Mouse (Mus musculus): ENCODE measurements around the gene Scg3.
"Not testable (repeated sequence)": the region's sequence is repeated elsewhere in the genome, so short reads cannot be mapped to it uniquely, and the experiment has no call there.

Scg3 gene

DNA sequence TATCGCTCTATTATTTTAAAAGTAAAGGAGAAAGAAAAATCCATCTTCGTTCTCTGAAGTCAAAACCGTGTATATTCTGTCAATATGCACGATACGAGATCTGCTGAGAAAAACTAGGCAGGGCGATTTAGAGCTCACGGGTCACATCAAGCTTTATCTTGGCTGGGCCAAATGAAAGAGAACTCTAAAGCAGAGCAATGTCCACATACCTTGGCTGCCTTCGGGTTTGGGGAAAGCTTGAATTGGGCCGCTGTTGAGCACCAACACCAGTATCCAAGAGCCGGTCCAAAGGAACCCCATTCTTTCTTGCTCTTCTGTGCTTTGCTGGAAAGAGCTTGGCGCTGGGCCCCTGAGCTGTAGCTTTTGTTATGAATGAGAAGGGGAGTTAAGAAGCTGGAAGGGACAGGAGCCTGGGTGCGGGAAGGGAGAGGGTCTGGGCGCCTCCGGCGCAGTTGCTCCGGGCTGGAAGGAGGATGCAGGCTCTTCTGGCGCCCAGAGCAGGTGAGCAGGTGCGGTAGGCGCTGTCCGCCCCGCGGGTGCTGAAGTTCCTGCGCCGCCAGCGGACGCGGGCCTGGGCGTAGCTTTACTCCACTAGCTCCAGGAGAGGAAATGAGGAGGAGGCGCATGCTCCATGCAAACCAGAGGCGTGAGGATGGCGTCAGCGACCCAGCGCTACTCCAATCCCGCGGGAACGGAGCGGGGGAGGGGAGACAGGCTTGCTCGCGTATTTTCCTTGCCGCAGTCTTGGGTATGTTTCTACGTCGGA, at the start of gene Scg3:
Gene Scg3 (minus strand): TSS at position 631 of the 766 bp plus-strand sequence.
- DNase-seq (ENCODE audit: low read depth in 1 of 2, low spot score in 2 of 2): no peak

DNA sequence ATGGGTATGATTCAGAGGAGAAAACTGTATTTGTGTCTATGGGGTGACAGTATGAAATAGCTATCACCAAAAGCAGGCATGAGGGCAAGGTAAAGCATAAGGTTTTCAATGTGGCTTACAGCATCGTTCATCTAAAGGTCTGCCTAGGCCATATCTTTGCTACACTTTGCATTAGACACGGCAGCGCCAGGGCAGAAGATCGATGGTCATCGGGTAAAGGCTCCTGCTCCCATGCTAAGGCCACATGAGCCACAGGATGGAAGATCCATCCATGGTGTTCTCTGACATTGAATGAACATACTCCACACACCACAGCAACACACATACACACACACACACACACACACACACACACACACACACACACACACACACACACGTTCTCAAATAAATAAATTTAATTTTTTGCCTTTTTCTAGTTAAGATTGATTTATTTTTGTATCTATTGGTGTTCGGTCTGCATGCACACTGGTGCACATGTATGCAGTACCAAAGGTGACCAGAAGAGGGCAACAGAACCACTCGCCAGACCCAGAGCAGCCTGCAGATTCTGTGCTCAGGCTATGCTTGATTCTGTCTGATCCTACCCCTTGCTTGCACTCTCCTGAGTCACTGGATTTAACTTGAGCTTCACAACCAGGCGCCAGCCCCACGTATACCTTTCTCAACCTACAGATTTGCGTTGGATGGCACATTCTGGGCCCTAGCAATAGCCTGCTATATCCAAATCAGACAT, 36.3 kb upstream of the Scg3 start:
- DNase-seq (ENCODE audit: low read depth in 1 of 2, low spot score in 2 of 2): no peak

DNA sequence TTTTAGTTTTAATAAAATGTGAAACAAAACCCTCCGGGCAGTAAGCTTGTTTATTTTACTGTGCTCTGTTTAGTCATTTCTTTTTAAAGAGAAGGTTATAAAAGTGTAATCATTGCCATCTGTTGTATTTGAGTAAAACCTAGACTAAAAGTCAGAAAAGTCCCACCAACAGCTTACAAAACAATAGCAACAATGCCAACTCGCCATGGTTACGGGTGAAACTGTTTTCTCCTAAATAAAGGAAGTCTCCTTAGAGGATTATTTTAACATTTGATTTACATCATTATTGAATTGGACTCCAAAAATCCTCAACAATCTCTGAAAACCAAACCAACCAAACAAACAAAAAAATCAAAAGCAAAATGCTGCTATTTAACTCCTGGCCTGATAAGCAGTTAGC, 35.6 kb upstream of the Scg3 start:
- DNase-seq (ENCODE audit: low read depth in 1 of 2, low spot score in 2 of 2): no peak

DNA sequence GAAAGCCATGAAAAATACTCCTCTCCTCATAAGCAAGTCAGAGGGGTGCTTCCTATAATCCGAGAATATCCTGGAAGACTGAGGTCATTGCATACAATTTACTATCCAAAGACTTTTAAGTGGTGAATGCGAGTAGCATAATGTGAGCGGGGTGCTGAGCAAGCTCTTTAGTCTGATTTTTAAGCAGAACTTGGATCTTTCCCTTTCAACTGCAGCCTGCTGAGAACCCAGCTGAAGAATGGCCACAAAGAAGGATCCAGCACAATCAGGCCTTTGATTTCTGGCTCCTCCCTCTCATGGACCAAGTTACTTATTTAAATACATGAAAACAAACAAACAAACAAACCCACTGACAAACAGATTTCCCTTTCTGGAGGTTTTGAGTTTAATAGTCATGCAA, 916 bp upstream of the Scg3 start:
- DNase-seq (ENCODE audit: low read depth in 1 of 2, low spot score in 2 of 2): no peak

DNA sequence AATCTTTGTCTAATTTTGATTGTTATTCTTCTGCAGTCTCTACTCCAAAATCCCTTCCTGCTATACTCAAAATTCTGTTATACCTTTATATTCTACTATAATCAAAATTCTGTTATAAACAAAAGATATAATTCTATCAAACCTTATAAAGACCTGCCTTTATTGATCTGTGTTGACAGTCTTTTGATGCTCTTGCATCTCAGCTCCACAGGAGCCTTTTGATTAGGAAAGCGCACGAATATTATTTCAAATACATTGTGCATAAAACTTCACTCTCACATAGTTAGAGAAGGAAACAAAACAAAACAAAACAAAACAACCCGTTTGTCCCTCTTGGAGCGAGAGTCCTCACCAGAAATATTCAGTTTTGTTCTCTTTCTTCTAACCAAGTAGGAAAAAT, 436 bp upstream of the Scg3 start:
- DNase-seq (ENCODE audit: low read depth in 1 of 2, low spot score in 2 of 2): no peak

DNA sequence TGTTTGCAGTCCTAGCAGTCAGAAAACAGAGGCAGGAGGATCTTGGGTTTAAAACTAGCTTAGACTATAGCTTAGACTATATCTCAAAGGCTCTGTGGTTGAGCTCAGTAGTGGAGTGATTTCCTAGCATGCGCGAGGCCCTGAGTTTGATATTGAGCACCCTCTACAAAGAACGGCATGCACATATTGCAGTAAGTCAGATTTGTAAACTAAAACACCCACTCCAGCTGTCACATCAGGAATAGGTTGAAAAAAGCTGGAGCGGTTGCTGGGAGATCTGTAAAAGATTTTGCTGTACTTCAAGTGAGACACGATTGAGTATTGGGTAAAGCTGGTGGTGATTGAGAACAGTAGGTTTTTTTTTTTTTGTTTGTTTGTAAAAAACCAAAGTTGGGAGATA, 3.2 kb downstream of the Scg3 start:
- no peak for DNase-seq (ENCODE audit: low read depth in 1 of 2, low spot score in 2 of 2)

DNA sequence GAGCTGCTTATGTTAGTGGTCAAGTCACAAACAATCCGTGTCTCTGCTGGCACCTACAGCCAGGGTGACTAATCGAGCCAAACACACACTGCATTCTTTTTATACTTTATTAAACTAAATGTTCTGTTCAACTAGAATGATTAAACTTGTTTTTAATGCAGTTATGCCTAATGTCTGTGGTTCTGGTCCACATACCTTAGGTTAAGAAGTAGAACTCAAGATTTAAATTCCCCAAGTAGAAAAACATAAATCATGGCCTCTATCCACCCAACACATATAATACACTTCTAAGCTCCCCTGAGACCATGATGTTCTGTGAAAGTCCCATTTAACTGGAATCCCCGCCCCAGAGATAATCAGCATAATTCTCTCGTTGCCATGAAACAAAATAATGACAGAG, 4.2 kb downstream of the Scg3 start:
- no peak for DNase-seq (ENCODE audit: low read depth in 1 of 2, low spot score in 2 of 2)

DNA sequence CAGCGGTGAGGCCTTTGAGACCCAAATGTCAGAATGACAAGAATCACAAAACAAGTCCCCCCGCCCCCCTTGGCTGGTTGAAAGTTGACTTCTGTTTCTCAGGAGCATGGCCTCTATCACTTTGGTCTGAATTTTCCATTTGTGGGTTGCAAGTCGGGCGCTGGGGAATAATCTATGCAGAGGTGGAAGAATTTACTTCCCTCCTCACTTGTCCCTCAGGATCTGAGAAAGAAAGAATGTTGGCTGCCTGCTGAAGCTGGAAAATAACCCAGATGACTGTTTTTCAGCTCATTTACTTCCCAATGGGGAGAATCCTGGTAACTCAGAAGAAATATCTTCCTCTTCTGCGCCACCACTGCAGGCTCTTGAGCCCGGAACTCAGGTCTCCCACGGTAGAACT, 5.5 kb downstream of the Scg3 start:
- DNase-seq (ENCODE audit: low read depth in 1 of 2, low spot score in 2 of 2): no peak

DNA sequence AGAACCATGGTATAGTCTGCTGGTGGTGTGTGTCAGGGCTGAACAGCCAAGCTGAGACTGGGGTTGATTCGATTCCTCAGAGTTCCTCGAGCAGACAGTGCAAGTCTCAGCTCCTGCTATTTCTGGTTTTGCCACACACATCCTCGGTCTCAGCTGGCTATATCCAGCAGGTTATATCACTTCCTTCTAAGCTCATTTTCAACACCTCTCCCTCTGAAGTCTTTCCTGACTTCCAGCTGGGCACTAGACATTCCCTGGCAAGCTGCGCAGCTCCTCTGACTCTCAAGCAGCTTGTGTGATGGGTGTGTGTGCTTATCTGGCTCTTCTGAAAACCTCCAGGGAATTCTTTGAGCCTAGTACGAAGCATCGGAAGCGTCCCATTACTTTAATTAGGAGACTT, 7.6 kb downstream of the Scg3 start:
- DNase-seq (ENCODE audit: low read depth in 1 of 2, low spot score in 2 of 2): no peak

DNA sequence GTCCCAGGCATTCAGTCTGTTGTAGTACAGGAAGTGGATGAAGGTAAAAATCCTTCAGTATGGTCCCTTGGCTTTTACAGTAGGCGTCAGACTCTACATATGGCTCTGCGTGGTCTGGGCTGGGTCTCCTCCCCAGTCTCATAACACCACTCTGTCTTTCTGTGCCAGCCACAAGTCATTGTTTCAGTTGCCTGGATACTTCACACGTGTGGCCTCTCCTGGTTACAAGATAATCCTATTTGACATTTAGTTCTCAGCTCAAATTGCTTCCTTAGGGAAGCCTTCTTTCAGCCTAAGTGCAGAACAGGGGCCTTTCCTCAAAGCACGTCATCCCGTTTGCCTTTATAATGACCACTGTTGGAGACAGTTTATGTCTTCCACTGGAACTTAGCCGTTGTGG, 11.1 kb downstream of the Scg3 start:
- no peak for DNase-seq (ENCODE audit: low read depth in 1 of 2, low spot score in 2 of 2)

DNA sequence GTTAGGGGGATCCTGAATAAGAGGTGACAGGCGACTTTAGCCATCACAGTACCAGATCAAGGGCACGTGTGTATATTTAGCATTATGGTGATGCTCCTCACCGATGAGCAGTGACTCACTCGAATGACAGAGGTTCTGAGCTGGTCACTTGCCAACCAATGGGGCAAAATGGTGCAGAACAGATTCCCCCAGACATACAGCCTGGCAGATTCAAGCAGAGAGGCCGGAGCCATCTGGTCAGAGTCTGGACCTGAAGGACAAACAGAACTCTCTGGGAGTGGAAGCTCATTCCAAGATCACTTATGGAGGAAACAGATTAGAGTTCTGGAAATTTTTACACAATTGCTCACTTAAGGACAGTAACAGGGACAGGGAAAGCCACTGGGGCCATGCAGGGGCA, 17.2 kb downstream of the Scg3 start:
- no peak for DNase-seq (ENCODE audit: low read depth in 1 of 2, low spot score in 2 of 2)

DNA sequence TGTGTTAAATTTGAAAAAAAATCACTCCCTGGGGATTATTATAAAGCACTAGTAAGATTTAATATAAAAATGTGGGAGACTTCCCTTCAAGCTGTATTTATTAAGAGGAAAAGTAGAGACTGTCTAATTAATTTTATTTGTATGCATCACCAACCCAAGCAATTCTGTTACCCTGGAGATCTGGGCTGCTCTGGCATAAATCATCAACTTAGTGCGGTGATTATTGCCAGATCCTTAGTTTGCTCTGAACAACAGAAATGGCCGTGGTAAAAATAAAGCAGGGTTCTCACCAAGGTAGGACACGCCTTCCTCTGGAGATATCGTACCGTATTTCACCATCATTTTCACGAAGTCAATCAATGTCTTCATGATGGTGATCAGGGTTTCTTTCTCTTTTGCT, 18.5 kb downstream of the Scg3 start:
- no peak for DNase-seq (ENCODE audit: low read depth in 1 of 2, low spot score in 2 of 2)

DNA sequence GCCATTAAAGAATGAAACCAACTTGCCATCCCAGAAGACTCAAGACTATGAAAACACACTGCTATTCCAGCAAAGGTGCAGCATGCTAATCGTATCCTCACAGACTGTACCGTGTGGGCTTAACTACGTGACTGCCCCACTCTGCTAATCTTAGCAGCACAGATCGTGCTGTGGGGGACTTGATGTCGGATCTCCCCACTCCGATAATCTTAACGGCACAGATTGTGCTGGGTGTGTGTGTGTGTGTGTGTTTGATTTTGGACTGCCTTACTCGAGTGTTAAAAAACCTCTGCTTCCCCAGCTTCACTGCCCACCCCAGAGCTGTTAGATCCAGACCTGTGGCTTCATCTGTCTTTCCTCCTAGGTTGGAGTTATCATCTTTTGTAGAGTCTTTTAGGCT, 22.9 kb downstream of the Scg3 start:
- DNase-seq (ENCODE audit: low read depth in 1 of 2, low spot score in 2 of 2): no peak

DNA sequence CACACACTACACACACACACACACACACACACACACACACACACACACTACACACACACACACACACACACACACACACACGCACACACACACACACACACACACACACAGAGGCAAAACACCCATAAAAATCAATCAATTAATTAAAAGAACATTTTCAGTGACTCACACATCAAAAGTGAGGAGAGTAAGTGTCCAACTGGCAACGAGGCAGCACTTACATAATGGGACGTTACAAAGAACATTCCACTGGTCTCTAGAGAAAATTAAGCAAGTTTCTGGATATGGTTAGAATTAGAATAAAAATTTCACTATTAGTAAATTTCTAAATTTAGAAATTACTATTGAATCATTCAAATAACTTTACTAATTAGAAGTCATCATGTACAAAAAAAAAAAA, 27.4 kb downstream of the Scg3 start:
- DNase-seq (ENCODE audit: low read depth in 1 of 2, low spot score in 2 of 2): not testable (repeated sequence)

DNA sequence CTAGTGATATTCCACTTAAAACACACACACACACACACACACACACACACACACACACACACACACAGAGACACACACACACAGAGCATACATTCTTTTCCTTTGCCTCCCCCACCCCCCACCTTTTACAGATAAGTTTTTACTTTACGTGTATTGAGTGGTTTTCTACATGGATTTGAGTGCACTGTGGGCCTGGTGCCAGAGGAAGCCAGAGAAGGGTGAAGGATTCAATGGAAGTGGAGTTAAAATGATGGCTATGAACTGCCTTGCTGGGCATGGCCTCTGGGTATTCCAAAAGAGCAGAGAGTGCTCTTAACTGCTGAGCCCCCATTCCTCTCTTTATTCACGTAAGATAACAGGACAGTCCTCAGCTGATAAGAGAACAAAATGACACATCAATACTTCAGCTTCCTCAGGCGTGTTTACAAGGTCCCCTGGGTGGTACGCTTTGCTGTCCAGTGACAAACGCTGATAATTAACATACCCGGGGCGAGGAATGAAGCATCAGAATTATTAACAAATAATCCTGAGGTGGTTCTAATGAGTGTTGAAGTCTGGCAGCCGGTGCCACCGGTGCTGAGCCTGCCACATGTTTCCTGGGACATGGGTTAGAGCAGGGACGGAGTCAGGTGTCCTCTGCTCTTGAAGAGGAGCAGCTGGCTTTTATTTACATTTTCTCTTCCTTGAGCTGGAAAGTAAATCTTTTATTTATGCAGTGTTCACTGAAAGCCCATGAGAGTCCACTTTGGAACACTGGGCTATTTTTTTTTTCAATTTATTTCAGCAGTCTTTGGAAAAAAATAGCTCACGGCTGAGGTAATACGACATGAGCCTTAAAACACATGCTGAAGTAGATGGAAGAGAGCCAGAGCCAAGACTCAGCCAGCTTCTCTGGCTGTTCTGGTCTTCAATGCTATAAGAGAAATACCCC, 29.6 kb downstream of the Scg3 start:
- DNase-seq (ENCODE audit: low read depth in 1 of 2, low spot score in 2 of 2): no peak

DNA sequence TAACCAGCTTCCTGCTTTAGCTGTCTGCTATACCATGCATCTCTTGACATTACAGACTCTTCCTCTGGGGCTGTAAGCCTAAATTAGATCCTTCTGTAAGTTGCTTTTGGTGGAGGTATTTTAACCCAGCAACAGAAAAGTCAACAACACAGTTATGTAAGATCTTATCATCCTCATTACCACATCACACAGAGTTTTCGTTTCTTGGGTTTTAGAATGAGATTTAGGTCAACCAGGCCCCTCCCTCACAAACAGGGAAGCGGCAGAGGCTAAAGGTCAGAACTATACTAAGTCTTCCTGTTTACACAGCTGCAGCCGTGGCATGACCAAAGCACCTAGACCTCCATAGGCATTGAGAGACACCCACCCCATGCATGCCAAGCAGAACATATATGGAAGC, 38.5 kb downstream of the Scg3 start:
- no peak for DNase-seq (ENCODE audit: low read depth in 1 of 2, low spot score in 2 of 2)

DNA sequence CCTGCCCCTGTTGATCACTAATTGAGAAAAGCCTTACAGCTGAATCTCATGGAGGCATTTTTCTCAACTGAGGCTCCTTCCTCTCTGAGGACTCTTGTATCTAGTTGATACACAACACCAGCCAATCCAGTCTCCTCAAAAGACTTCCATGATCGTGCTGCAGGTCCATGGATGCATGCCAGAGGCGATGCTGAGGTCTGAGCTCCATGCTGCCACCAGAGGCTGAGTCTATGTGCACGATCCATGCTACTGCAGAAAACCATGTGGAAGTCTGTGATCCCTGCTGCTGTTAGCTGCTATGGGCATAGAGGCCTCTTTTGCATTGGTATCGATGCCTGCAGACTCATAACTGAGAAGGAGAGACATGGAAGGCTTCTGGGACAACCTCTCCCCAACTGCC, 49.6 kb downstream of the Scg3 start:
- DNase-seq (ENCODE audit: low read depth in 1 of 2, low spot score in 2 of 2): no peak

DNA sequence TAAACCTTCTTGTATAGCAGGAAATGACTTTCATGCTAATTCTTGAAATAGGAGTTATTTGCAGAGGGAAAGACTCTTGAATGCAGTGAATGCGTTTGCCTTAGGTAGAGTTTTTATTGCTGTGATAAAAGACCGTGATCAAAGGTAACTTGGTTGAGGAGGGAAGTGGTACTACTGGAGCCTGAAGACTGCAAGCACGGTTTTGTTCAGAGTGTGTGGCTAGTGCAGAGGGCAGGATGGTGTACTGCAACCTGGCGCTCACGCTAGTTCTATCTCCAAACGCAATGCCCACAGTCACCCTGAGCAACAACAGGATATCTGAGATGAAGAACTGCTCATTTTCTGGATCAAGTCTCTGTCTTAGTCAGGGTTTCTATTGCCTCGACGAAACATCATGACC, 50.3 kb downstream of the Scg3 start:
- no peak for DNase-seq (ENCODE audit: low read depth in 1 of 2, low spot score in 2 of 2)

DNA sequence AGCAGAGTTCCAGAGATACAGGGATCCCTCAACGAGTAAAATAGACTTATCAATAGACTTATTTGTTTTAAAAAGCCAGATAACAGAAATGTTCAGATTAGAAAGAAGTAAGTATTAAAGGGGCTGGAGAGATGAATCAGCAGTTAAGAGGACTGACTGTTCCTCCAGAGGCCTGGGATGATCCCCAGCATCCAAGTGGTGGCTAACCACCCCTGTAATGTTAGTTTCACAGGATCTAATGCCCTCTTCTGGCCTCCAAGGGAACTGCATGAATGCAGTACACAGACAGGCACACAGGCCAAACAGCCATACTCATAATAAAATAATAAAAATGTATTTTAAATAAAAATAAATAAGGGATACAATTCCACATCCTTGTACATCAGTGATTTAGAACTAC, 51.0 kb downstream of the Scg3 start:
- DNase-seq (ENCODE audit: low read depth in 1 of 2, low spot score in 2 of 2): no peak

DNA sequence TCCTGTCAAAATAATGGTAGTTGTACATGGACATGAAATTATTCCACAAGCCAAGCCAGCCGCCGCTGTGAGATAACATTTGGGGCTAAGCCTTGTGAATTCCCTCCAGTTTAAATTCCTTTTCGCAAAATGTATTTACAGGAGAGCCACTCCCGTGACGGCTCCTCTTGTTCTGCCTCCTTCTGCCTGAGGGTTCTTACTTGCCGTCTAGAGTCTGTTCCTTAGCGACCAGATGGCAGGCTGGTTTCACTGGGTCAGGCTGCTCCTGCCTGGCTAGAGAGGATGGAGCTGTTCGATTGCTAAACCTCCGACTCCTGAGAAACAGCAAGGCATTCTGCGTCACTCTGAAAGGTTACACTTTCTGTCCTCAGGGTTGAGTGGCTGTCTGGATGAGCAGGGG, 51.7 kb downstream of the Scg3 start:
- DNase-seq (ENCODE audit: low read depth in 1 of 2, low spot score in 2 of 2): no peak

DNA sequence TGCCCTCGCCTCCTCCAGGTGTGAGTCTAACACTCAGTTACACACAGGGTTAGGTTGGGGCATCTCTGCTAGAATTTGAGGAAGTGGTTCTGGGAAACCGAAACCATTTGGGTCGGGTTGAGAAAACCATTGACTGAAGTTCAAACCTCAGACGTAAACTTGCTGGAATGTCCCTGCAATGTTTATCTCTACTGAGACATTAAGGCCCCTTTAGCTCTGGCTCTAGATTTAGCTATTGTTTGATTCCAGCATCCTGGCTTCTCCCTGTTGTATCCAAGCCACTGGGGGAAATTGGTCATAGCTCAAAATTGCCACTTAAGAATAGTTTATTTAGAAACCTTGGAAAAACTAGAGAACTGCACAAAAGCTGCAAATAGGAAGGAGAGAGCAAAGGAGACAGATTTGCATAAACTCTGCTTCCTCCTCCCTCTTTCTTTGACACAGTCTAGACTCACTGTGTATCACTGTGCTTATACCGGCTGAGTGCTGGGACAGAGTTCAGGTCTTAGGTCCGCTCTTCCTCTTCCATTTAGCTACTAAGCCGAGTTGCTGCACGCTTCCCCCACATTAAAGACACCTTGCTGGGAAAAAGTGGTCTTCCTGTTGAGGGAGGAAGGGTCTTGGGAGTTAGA, 52.9 kb downstream of the Scg3 start:
- no peak for DNase-seq (ENCODE audit: low read depth in 1 of 2, low spot score in 2 of 2)

DNA sequence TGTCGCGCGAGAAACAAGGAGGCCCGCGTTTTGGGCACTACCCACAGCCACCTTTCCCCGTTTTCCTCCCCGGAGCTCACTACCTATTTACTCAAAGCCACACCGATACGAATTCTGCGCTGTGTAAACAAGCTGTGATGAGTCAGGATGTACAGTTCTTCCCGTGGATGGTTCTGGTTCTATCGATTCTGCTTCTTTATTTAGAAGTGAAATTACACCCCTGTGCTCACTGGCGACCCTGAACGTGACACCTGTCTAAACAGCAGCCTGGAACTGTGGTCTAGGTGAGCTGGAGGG, 57.6 kb downstream of the Scg3 start:
- no peak for DNase-seq (ENCODE audit: low read depth in 1 of 2, low spot score in 2 of 2)
